Mouse (Mus musculus): ENCODE measurements around the gene Tldc2.

Gene Tldc2

GRCm38 (mm10) chr2:157063241-157063700, 23.6 kb upstream of the Tldc2 start:
- DNase-seq = peak; percentile 75

DNA sequence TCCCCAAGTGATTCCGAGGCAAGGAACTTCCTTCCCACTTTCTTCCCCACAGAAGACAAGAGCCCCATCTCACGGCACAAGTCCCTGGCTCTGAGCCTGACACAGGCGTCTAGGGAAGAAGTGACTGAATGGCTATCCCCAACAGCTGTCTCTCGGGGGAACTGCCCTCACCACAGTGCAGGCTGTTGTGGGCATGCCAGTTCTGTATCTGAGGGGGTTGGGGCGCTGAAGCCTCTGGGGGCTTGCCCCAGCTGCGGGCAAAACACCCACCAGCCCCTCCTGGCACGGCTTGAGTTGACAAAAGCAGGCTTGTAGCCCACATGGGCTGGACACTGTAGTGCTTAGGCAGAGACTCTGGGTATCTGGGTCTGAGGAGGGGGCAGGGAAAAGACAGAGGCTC, 22.7 kb upstream of the Tldc2 start:
- peak; percentile 67 for DNase-seq

GRCm38 (mm10) chr2:157064978-157065878, 21.6 kb upstream of the Tldc2 start:
- DNase-seq = peak; percentile 48

DNA sequence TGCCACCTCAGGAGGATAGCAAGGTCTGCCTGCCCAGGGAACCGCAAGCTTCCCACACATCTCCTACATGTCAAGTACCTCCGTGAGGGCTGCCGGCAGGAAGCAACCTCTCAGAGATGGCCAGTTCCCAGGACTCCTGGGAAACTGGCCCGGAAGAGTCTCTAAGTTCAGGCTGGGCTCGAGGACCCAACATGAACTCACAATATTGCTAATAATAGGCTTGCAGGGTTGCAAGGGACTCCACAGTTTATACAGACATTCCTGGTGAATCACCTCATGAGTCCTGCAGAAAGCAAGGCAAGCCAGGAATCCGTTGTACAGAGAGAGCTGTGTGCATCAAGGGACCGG, 21.0 kb upstream of the Tldc2 start:
- DNase-seq = peak; percentile 56

GRCm38 (mm10) chr2:157066731-157067430, 20.0 kb upstream of the Tldc2 start:
- DNase-seq = peak; percentile 51

DNA sequence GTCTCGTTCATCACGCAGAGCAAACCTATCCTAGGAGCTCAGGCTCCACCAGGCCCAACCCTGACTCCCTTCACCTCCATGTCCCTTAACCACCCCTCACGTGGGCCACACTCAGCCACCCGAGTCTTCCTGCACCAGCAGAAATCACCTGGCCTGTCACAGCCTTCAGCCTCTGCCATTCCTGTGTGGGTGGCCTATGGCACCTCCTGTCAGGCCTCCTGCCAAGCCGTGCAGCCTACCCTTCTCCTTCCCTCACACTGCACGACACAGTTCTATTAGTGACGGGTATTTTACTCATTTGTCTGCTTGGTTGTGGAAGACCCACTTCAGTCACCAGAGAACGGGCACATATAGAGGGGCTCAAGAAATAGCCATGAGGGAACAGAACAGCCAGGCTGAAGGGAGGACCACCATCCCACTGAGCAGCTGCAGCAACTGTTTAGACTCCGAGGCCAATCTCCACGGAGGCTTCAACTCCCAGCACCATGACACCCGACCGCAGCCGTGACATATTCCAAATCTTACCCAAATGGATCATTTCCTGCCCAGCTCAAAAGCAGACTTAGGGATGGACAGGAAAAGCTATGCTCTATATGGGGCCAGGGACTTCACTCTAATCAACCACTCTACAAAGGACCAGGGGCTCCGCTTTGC, 18.0 kb upstream of the Tldc2 start:
- DNase-seq = peak; percentile 84

GRCm38 (mm10) chr2:157069355-157069735, 17.5 kb upstream of the Tldc2 start:
- DNase-seq = peak; percentile 98

GRCm38 (mm10) chr2:157069755-157070315, 17.0 kb upstream of the Tldc2 start:
- DNase-seq = no peak

DNA sequence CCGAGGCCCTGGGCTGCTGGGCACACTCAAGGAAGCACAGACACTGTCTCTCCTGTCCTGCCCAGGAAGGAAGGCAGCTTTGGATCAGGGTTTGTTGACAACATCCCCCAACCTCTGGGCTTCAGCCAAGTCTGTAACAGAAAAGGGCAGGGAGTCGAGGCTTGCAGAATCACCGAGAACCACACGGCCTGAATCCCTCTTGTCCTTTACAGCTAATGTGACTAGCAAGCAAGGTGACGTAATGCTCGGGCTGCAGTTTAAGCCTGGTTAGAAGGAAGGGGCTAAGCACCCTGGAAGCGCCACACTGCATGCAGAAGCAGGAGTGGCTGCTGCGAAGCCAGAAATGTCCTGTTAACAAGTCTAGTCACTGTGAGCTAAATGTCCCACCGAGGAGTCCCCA, 16.5 kb upstream of the Tldc2 start:
- peak; percentile 79 for DNase-seq

- peak; percentile 84 for DNase-seq
Measured at GRCm38 (mm10) chr2:157071556-157071955, 15.3 kb upstream of the Tldc2 start.

- peak; percentile 54 for DNase-seq
Measured at GRCm38 (mm10) chr2:157072316-157072990, 14.4 kb upstream of the Tldc2 start.

- peak; percentile 63 for DNase-seq
Measured at GRCm38 (mm10) chr2:157073378-157074052, 13.3 kb upstream of the Tldc2 start.

GRCm38 (mm10) chr2:157074186-157074724, 12.6 kb upstream of the Tldc2 start:
- peak; percentile 95 for DNase-seq

GRCm38 (mm10) chr2:157074772-157075171, 12.1 kb upstream of the Tldc2 start:
- DNase-seq = peak; percentile 61

- DNase-seq = no peak
Measured at GRCm38 (mm10) chr2:157075226-157075625, 11.6 kb upstream of the Tldc2 start.

- peak; percentile 88 for DNase-seq
Measured at GRCm38 (mm10) chr2:157075685-157076084, 11.2 kb upstream of the Tldc2 start.

DNA sequence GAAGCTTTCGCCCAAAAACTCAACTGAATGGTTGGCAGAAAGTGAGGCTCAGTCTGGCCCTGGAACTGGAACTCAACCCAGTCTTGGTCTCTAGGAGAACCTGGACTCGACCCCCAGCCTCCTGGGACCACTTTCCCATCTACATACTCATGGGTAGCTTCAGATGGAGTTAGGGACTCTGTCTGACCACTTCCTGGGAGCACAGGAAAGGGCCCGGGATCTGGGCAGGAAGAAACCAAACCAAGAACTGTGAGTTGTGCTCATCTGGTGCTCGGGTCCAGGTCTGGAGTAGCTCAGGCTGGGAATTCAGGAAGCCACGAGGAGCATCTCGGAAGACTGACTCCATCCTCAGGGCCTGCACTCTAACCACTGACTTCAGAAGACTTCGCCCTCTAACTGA, 10.3 kb upstream of the Tldc2 start:
- DNase-seq = no peak

DNA sequence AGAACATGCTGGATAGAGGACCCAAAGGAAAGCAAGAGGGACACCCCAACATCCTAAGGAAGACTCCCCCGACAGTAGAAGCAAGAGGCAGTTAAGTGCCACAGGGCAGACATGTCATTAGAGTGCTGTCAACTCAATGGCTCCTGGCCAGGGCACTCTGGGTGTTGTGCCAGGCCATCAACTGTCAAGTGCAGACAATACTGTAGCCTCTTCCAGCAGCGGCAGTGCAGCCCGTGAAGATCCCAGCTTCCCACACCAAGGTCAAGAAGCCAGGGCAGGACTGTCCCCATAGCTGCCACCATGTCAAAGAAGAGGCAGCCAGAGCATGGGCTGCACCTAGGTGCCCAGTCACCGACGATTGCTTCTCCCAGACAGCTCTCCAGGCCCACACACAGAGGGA, 9.7 kb upstream of the Tldc2 start:
- peak; percentile 86 for DNase-seq

GRCm38 (mm10) chr2:157077641-157078058, 9.2 kb upstream of the Tldc2 start:
- peak; percentile 81 for DNase-seq

DNA sequence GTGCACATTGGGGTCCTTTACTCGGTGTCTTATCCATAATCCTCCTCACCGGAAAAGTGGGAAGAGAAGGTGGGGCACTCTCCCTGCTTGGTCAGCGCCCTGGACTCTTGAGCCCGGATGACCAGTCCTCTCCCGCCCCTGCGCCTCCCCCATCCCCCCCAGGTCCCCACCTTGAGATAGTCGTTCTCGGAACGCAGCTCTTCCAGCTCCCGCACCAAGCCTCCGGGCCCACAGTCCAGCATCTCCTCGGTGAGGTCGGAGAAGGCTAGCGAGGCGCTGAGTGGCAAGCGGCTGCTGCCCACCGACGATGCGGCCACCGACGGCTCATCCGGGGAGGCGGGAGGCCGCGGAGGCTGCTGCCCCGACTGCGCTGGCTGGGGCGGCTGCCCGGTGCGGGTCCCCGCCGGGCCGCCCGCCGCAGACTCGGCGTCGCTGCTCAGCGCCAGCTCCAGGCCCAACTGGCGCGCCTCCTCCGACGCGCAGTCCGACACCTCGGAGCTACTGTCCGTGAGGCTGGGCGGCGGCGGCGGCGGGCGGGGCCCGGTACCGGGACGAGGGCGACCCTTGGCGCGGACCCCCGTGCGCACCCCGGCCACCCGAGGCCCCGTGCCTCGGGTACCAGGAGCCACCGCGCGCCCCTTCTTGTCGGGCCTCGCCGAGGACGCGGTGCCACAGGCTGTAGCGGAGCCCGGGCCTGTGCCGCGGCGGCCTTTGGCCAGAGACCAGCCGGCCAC, 8.6 kb upstream of the Tldc2 start:
- peak; percentile 66 for DNase-seq

Measured in cerebellum, adult 11-12 months (tissue).